Mouse (Mus musculus): Measurements from ENCODE around the gene Marco.

DNA sequence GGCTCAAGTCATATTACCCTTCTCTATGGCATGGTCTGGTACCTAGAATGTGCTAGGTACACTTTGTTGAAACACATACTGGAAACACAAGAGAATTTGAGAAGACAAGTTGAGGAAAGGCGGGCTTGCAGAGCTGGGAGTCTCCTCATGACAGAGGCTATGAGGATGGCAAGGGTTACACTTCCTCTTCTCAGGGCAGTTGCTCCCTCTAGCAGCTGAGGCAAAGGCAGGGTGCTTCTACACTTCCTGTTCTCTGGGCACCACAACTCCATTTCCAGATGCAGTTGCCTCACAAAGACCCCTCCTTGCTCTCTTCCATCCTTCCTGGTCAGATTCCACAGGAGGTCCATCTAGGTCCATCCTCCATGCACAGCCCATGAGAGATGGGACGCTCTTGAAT is 37.5 kb downstream of the Marco start:
- no peak for TF ChIP-seq CTCF (IDR thresholded peaks at IDR 0.05; ENCODE audit: extremely low read depth, insufficient read depth, insufficient read length, insufficient replicate concordance)
- no peak for TF ChIP-seq POLR2A (IDR thresholded peaks at IDR 0.05; ENCODE audit: low read depth, low read length)

All from spleen, adult 2 months (tissue).